Mouse (Mus musculus) CD4-positive naive resting alpha-beta T cell, adult 57 days (primary cell): ENCODE results near the gene Eme2. TPM values are rescaled to one million over a fixed set of nuclear protein-coding genes. Genes with fewer than 3 reads are reported as not detected.

Experiments
- total RNA-seq: library from RNA; stranded (reverse); gene quantifications from one replicate; pipeline ENCODE4 v1.2.4, GENCODE M21; 2023

Eme2 gene
- 59.7 TPM for total RNA-seq

GRCm38 (mm10) chr17:24894995-24895547, at the start of gene Eme2, which contains the start of gene Mrps34:
Gene Eme2, minus strand, starts transcription at chr17:24895087.
Gene Mrps34, plus strand, starts transcription at chr17:24895116.

DNA sequence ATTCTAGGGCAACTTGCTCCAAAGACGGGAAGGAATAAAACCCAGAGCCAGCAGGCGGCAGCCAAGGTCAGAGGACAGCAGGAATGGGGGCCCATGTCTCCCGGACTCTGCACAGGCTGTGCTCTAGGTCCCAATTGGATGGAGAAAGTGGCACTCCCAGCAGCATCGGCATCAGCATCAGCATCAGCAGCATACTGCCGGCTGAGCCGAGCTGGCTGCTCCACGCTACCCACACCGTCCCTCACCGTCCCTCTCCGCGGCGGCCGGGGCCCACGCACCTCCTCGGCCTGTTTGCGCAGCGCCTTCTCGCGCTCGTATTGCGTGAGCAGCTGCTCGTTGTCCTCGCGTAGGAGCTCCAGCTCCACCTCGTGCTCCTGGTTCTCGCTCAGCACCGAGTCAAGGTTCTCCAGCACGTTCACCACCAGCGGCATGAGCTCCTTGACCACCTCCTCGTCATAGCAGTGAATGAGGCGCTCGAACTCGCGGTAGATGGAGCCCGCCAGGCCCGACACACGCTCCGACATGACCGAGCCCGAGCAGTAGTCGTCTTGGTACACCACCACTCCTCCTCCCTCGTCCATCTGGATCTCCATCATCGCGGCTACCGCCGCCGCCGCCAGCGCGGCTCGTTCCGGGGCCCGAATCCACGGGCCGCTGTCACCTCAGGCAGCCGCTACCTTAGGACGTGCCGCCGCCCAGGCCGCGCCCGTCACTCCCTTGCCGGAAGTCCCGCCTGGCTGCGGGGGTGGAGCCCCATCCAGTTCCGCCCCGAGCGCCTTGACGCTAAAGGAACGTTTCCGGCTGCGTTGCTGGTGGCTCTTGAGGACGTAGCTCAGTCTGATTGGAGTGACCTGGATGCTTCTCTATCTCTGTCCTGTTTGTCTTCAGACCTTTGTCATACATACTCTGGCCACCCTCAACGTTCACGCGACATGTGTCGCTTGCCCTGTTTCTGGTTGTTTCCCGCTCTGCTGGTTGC, 41.7 kb upstream of the Eme2 start, which contains the start of gene Mapk8ip3:
TSS of gene Mapk8ip3 (minus strand) at position 719 of the 979 bp plus-strand sequence.

GRCm38 (mm10) chr17:24896241-24896992, 1.5 kb upstream of the Eme2 start, which contains the start of gene Nme3:
Gene Nme3, plus strand, starts transcription at chr17:24896500.

DNA sequence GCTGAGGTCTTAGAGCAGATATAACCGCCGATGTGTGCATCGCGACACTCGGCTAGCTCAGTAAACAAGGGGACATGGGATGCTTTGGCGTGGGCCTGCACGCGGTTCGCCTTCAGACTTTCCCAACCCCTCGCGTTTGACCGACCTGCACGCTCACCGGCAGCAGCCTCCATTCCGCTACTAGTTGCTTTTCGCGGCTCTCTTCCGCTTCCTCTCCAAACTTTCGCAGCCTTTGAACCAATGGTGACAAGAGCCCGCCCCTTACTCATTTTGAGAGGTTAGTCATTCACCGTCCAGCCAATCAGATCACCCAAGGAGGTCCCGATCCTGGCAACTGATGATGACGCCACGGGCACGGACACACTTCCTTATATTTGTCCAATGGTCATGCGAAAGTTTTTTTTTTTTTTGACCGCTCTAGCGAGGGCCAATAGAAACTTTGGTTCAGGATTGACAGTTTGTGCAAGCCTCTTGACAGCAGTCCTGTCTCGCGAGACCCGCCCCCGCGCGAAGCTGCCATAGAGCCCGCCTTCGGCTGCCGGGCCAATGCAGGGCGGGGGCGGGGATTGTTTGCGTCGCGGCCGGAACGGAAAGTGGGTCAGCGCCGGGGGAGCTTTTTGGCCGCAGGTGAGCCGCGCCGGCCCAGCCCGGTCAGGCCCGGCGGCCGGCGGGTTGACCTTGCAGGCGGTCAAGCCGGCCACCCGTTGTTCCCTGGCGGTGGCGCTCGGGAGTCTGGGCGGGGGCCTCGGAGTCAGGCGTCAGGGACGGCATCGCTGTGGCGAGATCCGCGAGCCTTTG, 8.6 kb downstream of the Eme2 start, which contains the start of the genes Nubp2 and Spsb3:
TSS of gene Nubp2 (minus strand) at position 216 of the 798 bp plus-strand sequence.
TSS of gene Spsb3 (plus strand) at position 510 of the 798 bp plus-strand sequence.

DNA sequence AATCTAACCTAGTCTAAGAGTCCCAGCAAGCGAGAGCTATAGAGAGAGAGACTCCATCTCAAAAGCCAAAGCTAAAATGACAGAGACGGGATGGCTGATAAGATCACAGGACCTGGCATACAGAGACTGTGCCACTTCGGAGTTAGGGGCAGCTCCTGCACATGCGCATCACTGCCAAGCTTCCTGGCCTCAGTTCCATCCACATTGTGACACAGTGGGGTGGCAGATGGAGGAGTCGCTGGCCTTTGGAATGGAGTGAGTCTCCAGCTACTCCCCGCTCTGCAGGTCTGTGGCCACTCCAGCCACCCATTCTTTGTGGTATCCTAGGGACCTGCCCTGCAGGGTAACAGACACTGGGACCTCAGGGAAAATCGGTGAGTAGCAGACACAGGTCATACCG, 29.1 kb downstream of the Eme2 start, which contains the start of gene Igfals:
TSS of gene Igfals (plus strand) at position 222 of the 400 bp plus-strand sequence.

GRCm38 (mm10) chr17:24850065-24850772, 44.7 kb downstream of the Eme2 start, which contains the start of gene Fahd1:
Gene Fahd1, minus strand, starts transcription at chr17:24850364.

GRCm38 (mm10) chr17:24839842-24840241, 55.0 kb downstream of the Eme2 start, which contains the start of gene Hagh:
Gene Hagh, plus strand, starts transcription at chr17:24840143.

Other genes starting within 250 kb of the Eme2 start
- gene Slc9a3r2, start 244.8 kb downstream of the Eme2 start, total RNA-seq = 0.74 TPM
- not detected for gene Npw, start 236.6 kb downstream of the Eme2 start, total RNA-seq
- gene Zfp598, start 225.4 kb downstream of the Eme2 start, total RNA-seq = 65.9 TPM
- not detected for gene Syngr3, start 205.1 kb downstream of the Eme2 start, total RNA-seq
- 19.5 TPM for gene Gfer, start 198.9 kb downstream of the Eme2 start, total RNA-seq
- 3.9 TPM for gene Noxo1, start 198.9 kb downstream of the Eme2 start, total RNA-seq
- 24.9 TPM for gene Tbl3, start 187.4 kb downstream of the Eme2 start, total RNA-seq
- not detected for gene Rnf151, start 177.0 kb downstream of the Eme2 start, total RNA-seq
- 1,499 TPM for gene Rps2, start 177.0 kb downstream of the Eme2 start, total RNA-seq
- 70.6 TPM for gene Ndufb10, start 170.6 kb downstream of the Eme2 start, total RNA-seq
- not detected for gene Rpl3l, start 167.3 kb downstream of the Eme2 start, total RNA-seq
- gene Msrb1, start 158.4 kb downstream of the Eme2 start, total RNA-seq = 37.8 TPM
- gene Hs3st6, start 142.1 kb downstream of the Eme2 start, total RNA-seq = not detected
- gene Meiob, start 90.8 kb downstream of the Eme2 start, total RNA-seq = not detected
- 33.2 TPM for gene Hagh, start 54.9 kb downstream of the Eme2 start, total RNA-seq
- gene Fahd1, start 44.7 kb downstream of the Eme2 start, total RNA-seq = 2.7 TPM
- not detected for gene Igfals, start 29.1 kb downstream of the Eme2 start, total RNA-seq
- 52.8 TPM for gene Nubp2, start 8.7 kb downstream of the Eme2 start, total RNA-seq
- gene Spsb3, start 8.4 kb downstream of the Eme2 start, total RNA-seq = 31.2 TPM
- 45.5 TPM for gene Mrps34, start within 50 bp of the Eme2 start, total RNA-seq
- 26.5 TPM for gene Nme3, start 1.4 kb upstream of the Eme2 start, total RNA-seq
- 237 TPM for gene Mapk8ip3, start 41.9 kb upstream of the Eme2 start, total RNA-seq
- 21.3 TPM for gene Jpt2, start 65.6 kb upstream of the Eme2 start, total RNA-seq
- 39.6 TPM for gene Cramp1l, start 120.7 kb upstream of the Eme2 start, total RNA-seq
- 28.6 TPM for gene Ift140, start 121.0 kb upstream of the Eme2 start, total RNA-seq
- gene Tmem204, start 188.5 kb upstream of the Eme2 start, total RNA-seq = 0.33 TPM
- gene Telo2, start 220.9 kb upstream of the Eme2 start, total RNA-seq = 32.6 TPM
- gene Ptx4, start 225.7 kb upstream of the Eme2 start, total RNA-seq = not detected
- 30.3 TPM for gene Clcn7, start 238.3 kb upstream of the Eme2 start, total RNA-seq